Mouse (Mus musculus) embryo, embryonic 10 days (tissue): Measurements from ENCODE around the gene Katnbl1.
"Not testable (repeated sequence)": the region's sequence is repeated elsewhere in the genome, so short reads cannot be mapped to it uniquely, and the experiment has no call there.

Experiments used
- DNase-seq: peaks from one replicate; pipeline ENCODE4 v3.0.0-alpha.2; 2015; ENCODE audit warnings: low spot score

The Katnbl1 gene

DNA sequence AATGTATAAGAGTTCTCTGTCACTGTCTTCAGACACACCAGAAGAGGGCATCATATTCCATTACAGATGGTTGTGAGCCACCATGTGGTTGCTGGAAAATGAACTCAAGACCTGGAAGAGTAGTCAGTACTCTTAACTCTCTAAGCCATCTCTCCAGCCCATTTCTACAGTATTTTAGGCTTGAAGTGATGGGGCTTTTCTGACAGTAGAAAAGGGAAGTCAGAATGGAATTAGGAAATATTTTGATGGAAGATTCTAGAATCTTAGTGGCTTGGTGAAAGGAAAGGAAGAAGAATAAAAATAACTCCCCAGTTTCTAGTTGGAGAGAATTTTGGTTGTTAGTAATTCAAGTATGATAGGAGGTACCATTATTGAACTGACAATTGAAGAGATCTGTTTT lies 14.9 kb downstream of the Katnbl1 start:
- no peak for DNase-seq

- DNase-seq: no peak
These were observed 17.6 kb downstream of the Katnbl1 start for GRCm38 (mm10) chr2:112396649-112397048.

GRCm38 (mm10) chr2:112407030-112407429 lies 28.0 kb downstream of the Katnbl1 start:
- no peak for DNase-seq

DNA sequence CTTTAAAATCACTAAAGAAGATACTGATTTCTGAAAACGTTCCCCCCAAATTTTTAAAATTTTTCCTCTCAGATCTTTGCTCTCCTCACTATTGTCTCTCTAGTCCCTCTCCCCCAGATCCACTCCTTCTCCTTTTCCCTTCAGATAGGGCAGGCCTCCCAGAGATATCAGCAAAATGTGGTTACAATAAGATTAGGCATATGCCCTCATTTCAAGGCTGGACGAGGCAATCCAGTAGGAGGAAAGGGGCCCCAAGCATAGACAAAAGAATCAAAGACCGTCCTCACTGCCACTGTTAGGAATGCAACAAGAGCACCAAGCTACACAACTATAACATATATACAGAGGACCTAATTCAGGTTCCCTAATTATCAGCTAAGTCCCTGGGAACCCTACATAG lies 46.3 kb downstream of the Katnbl1 start:
- no peak for DNase-seq

- not testable (repeated sequence) for DNase-seq
These were observed 49.5 kb downstream of the Katnbl1 start for GRCm38 (mm10) chr2:112428534-112428933.

DNA sequence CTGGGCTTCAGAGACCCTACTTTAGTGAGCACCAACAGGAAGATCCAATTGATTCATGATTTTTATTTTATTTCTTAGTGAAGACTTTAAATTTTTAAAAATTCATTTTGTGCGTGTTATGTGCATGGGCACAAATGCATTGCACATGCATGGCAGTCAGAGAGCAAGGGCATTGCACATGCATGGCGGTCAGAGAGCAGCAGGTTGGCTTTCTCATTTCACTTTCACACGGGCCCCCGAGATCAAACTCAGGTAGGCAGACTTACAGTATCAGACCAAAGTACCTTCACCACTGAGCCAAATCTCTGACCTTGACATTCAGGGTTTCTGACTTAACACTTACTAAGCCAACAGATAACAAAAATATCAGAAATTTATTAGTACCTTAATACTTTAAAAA lies 50.7 kb downstream of the Katnbl1 start:
- DNase-seq: no peak

DNA sequence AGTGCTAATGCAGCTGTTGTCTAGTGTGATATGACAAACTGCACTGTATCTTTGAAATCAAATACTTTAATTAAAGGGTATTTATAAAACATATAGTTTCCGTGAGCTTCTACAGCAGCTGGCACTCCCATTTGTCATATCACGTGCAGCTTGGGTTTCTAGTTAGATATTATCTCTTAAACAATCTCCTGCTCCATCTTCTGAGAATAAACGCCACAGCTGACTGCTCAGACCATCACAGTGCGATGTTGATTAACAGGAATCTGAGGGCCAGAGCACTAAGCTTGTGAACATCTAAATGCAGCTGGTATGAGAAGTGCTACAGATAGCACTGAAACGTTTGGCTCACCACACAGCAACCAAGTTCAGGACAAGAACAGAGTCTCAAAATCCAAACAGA lies 51.4 kb downstream of the Katnbl1 start:
- no peak for DNase-seq

DNA sequence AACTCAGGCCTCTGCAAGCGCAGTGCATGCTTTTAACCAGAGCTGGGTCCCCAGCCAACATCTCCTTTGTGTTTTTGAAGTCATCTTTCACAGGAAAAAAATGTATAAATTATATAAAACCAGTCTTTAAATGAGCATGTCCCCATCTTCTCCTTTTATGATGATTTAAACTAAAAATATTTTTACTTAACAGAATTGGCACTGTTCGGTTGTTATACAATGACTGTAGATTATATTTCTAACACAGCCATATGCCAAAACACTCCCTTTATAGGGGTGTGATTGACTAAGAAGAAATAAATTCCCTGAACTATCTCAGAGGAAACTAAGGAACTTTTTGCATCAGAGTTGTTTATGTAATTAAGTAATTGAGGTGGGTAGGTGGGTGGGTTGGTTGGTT lies 53.5 kb downstream of the Katnbl1 start:
- no peak for DNase-seq

DNA sequence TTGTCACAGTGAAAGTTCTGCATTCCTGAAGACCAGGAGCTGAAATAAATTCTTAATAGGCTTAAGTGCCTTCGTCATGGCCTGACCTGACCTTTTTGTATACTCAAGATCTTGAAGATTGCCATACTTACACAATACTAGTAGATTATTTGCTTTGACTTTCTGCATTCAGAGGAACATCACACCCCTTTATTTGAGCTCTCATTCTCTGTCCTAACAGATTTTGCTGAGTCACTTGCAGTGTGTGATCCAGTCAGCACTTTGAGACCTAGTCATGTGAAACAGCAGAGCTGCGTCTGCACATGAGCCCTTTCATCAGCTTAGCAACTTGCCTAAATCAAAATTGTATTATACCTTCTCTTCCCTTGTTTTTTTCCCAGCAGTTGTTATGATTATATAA lies 54.3 kb downstream of the Katnbl1 start:
- no peak for DNase-seq

DNA sequence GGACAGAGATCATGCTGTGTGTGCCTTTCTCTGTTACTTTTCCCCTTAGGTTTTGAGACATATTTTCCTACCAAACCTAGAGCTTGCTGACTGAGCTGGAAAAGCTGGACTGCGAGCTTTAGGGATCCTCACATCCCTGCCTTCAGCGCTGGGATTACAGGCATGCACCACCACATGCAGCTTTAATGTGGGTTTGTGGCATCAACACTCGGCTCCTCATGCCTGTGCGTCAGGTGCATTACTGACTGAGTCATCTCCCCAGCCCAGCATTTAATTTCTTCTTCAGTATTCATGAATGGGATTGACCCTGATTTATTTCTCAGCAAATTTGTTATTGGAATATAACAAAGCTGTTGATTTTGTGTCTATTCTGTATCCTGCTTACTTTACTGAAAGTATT lies 57.3 kb downstream of the Katnbl1 start:
- no peak for DNase-seq

GRCm38 (mm10) chr2:112437589-112437988 lies 58.6 kb downstream of the Katnbl1 start:
- DNase-seq: no peak

DNA sequence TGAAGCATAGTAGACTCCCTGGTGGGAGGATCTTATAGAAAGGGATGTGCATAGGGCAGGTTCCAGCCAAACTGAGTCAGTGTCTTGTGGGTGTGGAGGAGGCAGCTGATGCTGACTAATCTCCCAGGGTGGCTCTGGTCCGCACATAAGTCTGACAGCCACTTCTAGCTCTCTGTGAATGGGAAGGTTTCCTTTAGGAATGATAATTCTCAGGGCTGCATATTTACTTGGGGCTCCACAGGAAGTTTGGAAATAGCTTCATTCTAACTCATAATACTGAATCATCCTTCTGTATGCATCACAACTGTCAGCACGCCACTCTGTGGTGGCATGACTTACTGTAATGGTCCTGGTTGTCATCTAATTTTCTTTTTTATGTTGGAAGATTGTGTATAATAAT lies 64.5 kb downstream of the Katnbl1 start:
- DNase-seq: no peak

DNA sequence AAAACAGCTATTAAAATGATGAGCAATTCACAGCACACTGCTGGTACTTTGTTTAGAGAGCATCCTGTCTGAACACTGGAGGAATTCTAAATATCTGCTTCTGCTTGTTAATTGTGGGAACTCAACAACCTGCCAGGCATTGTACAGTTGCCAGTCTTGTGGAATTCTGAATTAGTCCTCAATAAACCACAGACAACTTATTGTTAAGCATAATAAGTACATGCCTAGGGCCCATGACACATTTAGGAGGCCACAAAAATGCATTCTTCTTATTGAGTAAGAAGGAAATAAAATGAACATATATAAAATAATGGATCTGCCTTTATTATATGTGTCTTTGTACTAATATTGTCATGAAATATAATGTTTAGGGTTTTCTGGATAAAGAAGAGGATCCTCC lies 66.5 kb downstream of the Katnbl1 start:
- no peak for DNase-seq

DNA sequence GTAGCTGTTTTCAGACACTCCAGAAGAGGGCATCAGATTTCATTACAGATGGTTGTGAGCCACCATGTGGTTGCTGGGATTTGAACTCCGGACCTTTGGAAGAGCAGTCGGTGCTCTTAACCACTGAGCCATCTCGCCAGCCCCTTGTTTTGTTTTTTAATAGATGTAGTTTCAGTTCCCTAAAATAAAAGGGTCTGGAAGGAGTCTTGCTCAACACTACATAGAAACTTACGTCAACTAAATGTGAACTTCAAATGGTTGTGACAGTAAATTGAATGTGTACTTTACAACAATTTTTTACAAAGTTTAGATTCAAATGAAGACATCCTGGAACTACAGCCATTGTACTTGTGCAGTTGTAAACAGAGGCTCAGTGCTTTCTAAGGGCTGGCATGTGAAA lies 69.0 kb downstream of the Katnbl1 start:
- not testable (repeated sequence) for DNase-seq

DNA sequence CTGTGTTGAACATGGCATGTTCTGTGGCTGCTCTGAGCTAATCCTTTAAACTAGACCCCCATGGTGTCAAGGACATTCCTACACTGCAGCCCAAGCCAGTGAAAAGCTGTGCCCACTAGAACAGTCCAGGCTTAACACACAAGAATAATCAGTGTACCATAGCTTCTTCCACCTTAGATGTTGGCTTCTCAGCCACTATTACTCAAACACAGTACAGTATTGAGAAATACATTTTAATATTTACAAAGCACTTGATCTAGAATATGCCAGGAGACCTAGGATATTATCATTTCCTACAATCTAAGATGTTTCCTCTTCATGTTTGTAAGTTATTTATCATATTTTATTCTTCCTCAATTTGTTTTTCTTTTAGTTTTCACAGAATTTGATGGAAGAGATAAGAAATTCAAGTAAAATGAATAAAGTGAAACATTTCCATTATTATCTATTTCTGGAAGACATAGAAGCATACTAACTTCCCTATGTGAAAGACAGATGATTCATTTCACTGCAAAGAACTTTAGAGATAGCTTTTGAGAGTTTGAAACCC lies 69.6 kb downstream of the Katnbl1 start:
- no peak for DNase-seq

GRCm38 (mm10) chr2:112449597-112450296 lies 70.7 kb downstream of the Katnbl1 start:
- peak; percentile 22 for DNase-seq

DNA sequence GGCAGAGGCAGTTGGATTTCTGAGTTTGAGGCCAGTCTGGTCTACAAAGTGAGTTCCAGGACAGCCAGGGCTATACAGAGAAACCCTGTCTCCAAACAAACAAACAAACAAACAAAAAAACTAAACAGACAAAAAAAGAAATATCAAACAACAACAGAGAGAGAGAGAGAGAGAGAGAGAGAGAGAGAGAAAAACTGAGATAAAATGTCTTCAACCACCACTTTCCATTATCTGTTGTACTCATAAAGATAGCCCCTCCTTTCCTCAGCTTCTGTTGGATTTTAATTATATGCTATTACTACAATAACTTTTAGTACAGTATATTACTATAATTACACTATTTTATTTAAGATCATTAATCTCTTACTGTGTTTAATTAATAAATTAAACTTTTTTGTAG lies 73.5 kb downstream of the Katnbl1 start:
- not testable (repeated sequence) for DNase-seq

GRCm38 (mm10) chr2:112454125-112454861 lies 75.3 kb downstream of the Katnbl1 start:
- DNase-seq: no peak

GRCm38 (mm10) chr2:112454862-112455564 lies 76.0 kb downstream of the Katnbl1 start, which contains the start of gene Emc7:
Gene Emc7 (plus strand): TSS chr2:112454997.
- DNase-seq: peak; percentile 98

- no peak for DNase-seq
These were observed 81.5 kb downstream of the Katnbl1 start for GRCm38 (mm10) chr2:112460557-112460956.
